Mouse (Mus musculus) colon, adult 2 months (tissue): ENCODE results near the gene Treml1. TPM values are rescaled to one million over a fixed set of nuclear protein-coding genes. Genes with fewer than 3 reads are reported as not detected.

Experiments
- polyA plus RNA-seq: library from polyadenylated mRNA; depleted of rRNA; stranded (reverse); fragments of >200 nt; gene quantifications from 2 replicates; pipeline ENCODE4 v1.2.3, GENCODE M21; 2012; rRNA removed

The Treml1 gene
- polyA plus RNA-seq: 0.19 TPM in 1 of 2 replicates, not detected in the other

DNA sequence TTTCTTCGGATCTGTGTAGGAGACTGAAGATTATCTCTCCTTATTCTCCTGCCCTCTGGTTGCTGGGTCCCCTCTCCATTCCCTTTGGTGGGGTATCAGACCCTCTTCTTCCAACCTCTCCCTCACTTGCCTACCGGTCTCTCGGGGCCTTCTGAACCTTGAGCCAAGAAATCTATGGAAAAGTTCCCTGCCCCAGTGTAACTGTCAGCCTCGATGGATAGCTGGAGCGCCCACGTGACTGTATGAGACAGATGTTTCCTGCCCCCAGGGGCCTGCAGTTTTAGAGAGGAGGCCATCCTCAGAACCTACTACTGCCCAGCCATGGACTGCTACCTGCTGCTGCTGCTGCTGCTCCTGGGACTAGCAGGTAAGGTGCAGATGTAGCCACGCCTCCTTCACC, at the start of gene Treml1:
Gene Treml1, plus strand, starts transcription at position 301 of the 400 bp plus-strand sequence.

GRCm38 (mm10) chr17:48315905-48316579, 43.7 kb upstream of the Treml1 start, which contains the start of gene B430306N03Rik:
Gene B430306N03Rik (plus strand): TSS chr17:48316141.

DNA sequence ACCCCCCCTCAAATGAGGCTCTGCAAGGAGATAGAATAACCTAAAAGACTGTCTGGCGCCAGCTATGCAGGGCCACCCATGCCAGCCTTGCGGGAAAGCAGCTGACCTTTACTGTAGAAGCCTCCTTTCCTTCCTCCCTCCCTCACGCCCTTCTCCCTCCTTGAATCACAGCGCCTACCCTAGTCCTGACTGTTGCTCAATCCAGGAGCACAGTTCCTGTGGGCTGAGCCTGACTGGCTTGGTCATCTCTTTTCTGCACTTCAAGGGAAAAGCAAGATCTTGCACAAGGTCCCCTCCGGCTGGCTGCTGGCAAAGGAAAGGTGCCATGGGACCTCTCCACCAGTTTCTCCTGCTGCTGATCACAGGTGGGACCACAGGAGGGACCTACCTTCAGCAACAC, 13.5 kb upstream of the Treml1 start, which contains the start of gene Trem2:
Gene Trem2, plus strand, starts transcription at position 171 of the 400 bp plus-strand sequence.

DNA sequence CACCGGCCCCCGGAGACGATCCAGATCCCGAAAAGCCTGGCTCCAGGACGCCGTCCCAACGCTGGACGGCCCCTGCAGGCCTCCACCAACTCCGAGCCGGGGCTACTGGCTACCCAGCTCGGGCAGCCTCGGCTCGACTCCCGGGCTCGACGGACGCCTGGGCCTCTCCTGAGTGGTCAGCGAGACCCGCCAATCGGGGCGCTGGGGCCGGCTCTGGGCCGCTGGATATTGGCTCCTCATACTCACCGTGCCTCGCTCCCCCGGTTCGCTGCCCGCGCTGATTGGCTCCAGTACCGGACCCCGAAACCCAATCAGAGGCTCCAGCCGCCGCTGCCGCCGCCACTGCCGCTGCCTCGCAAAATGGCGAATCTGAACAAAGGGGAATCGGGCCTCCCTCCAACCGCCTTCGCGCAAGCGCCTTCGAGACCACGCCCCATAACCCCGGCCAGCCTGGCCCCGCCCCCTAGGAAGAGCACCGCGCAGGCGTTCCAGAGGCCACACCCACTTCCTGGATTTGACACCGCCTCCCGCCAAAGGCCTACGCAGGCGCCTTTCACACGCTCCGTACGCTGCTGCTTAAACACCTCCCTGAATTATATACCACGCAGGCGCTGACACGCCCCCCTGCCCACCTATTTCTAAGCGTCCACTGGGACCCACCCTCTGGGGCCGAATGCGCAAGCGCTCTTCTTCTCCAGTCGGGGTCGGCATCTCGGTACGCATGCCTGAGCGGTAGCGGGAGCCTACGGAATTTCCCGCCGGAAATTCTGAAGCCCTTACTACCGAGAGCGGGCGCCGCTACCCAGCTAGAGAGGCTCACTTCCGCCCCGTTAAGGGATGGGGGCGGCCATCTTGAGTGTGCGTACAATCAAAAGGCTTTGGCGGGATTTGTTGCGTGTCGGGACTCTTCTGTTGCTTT, 49.9 kb downstream of the Treml1 start, which contains the start of the genes Nfya and Oard1:
Gene Nfya, minus strand, starts transcription at position 527 of the 919 bp plus-strand sequence.
Gene Oard1, plus strand, starts transcription at position 635 of the 919 bp plus-strand sequence.

Other genes with a start within 250 kb of the Treml1 start
- 0.14 TPM in 1 of 2 replicates, not detected in the other for gene 9830107B12Rik, start 213.6 kb upstream of the Treml1 start, polyA plus RNA-seq
- gene A530064D06Rik, start 192.6 kb upstream of the Treml1 start, polyA plus RNA-seq: 0.52 and 0.69 TPM in 2 replicates
- 0.05 and 0.07 TPM in 2 replicates for gene Trem1, start 127.1 kb upstream of the Treml1 start, polyA plus RNA-seq
- gene Trem3, start 112.1 kb upstream of the Treml1 start, polyA plus RNA-seq: not detected in 2 replicates
- 0.20 and 1.3 TPM in 2 replicates for gene Treml4, start 95.6 kb upstream of the Treml1 start, polyA plus RNA-seq
- gene Treml2, start 60.4 kb upstream of the Treml1 start, polyA plus RNA-seq: 1.2 and 1.5 TPM in 2 replicates
- 0.17 and 0.45 TPM in 2 replicates for gene B430306N03Rik, start 43.8 kb upstream of the Treml1 start, polyA plus RNA-seq
- 5.6 and 6.1 TPM in 2 replicates for gene Trem2, start 13.5 kb upstream of the Treml1 start, polyA plus RNA-seq
- gene Nfya, start 50.0 kb downstream of the Treml1 start, polyA plus RNA-seq: 51.0 and 57.7 TPM in 2 replicates
- gene Oard1, start 50.1 kb downstream of the Treml1 start, polyA plus RNA-seq: 4.6 and 6.7 TPM in 2 replicates
- gene Apobec2, start 73.0 kb downstream of the Treml1 start, polyA plus RNA-seq: 1.8 and 2.2 TPM in 2 replicates
- 3.6 and 4.8 TPM in 2 replicates for gene Tspo2, start 91.6 kb downstream of the Treml1 start, polyA plus RNA-seq
- gene Unc5cl, start 95.0 kb downstream of the Treml1 start, polyA plus RNA-seq: 13.5 and 15.4 TPM in 2 replicates